Mouse (Mus musculus): Measurements from ENCODE around the gene Serpina1f. TPM values are rescaled to one million over a fixed set of nuclear protein-coding genes. Genes with fewer than 3 reads are reported as not detected.
"Not testable (repeated sequence)": the region's sequence is repeated elsewhere in the genome, so short reads cannot be mapped to it uniquely, and the experiment has no call there.

Serpina1f gene
- polyA plus RNA-seq, 1 experiment from 2014 or later = not detected

DNA sequence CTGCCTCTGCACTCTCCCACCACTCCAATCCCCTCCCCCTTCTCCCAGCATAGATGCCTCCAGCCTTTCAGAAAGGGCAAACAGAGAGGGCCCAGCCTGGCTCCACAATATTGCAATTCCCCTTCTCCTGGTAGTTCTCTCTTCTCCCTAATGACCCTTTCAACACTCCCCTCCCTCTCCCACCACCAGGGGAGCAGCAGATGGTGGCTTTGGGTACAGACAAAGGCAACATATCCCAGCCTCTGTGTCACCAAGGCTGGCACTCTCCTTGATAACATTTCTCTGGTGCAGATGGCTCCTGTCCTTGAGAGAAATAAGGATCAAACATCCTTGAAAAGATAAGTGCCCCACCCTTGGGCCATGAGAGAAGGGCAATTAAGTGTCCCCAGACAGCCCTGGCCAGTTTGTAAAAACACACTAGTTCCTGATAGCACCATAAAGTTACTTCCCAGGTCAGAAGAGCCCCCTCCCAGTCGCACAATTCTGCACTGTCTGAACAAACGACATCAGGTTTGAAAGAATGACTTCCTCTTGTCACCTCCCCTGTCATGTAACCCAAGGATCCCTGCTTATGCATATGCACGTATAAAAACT, 7.0 kb downstream of the Serpina1f start:
- Histone ChIP-seq H3K9me3 (ENCODE audit: control insufficient read depth, low read length) (no peaks in the 10 kb centered on the region), H3K36me3 (ENCODE audit: control insufficient read depth, insufficient read depth, low read length) (no peaks in the 10 kb centered on the region), H3K9ac (ENCODE audit: low read depth, low read length) (no peak overlapping the region), H3K4me1 (ENCODE audit: control insufficient read depth, insufficient read depth, low read length) (no peaks in the 10 kb centered on the region), H3K4me3 (ENCODE audit: low read length) (no peak overlapping the region), H3K27ac (ENCODE audit: low read depth, low read length) (no peak overlapping the region), H3K27me3 (ENCODE audit: control insufficient read depth, insufficient read depth, low read length) (no peaks in the 10 kb centered on the region), H3K4me2 (replicated peaks; ENCODE audit: low read depth, low read length) (no peak overlapping the region)
- WGBS = 2% methylated on average over 3 of the region's 3 CpGs
- ATAC-seq (ENCODE audit: low FRiP score, low TSS enrichment) = no peak

DNA sequence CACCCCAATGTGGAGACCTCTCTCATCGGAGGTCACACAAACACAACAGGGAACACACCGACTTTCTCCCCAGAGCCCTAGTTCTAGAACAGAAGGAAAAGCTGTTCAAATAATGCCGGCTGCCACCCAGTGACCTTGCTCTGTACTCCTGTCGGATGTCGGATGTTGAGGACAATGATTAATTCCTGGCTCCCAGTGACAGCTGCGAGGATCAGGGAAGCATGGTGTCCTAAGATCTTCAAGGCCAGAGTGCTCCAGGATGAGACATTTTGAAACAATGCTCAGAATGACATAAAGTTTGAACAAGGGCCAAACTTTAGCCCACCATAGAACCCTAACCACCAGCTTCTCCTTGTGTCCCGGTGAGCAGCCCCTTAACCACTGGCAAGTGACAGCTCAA, 8.3 kb downstream of the Serpina1f start:
- WGBS = 38% methylated on average over 7 of the region's 7 CpGs

DNA sequence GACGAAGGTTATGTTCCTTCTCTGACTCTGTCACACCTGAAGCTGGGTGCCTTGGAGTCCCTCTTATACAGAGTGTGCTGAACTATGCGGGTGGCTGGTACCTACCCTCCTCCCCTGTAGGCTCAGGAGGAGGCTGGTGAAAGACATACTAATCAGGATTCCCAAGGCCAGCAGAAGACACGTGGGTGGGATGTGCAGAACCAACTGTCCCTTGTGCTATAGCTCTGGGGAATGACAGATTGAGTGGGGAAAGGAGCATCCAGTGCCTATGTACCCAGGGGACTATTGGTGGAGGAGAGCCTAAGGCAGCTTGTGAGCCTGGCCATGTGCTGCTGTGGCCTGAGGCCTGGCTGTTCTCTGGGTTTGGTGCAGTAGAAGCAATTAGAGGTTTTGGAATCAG, 9.3 kb downstream of the Serpina1f start:
- no peaks in the 10 kb centered on the region for H3K4me1 ChIP-seq (ENCODE audit: control insufficient read depth, insufficient read depth, low read length)
- H3K9ac ChIP-seq (ENCODE audit: low read depth, low read length) = no peak overlapping the region
- H3K27ac ChIP-seq (ENCODE audit: low read depth, low read length) = no peak overlapping the region
- no peak for ATAC-seq (ENCODE audit: low FRiP score, low TSS enrichment)
- no peaks in the 10 kb centered on the region for H3K36me3 ChIP-seq (ENCODE audit: control insufficient read depth, insufficient read depth, low read length)
- H3K27me3 ChIP-seq (ENCODE audit: control insufficient read depth, insufficient read depth, low read length) = no peaks in the 10 kb centered on the region
- 81% methylated on average over 3 of the region's 3 CpGs for WGBS
- no peak overlapping the region for H3K4me2 ChIP-seq (replicated peaks; ENCODE audit: low read depth, low read length)
- H3K4me3 ChIP-seq (ENCODE audit: low read length) = no peak overlapping the region
- H3K9me3 ChIP-seq (ENCODE audit: control insufficient read depth, low read length) = no peaks in the 10 kb centered on the region

More for the DNA sequence above, 8.3 kb downstream of the Serpina1f start:
- Histone ChIP-seq H3K27ac (ENCODE audit: low read depth, low read length) (no peak overlapping the region), H3K9me3 (ENCODE audit: control insufficient read depth, low read length) (no peaks in the 10 kb centered on the region), H3K27me3 (ENCODE audit: control insufficient read depth, insufficient read depth, low read length) (no peaks in the 10 kb centered on the region), H3K36me3 (ENCODE audit: control insufficient read depth, insufficient read depth, low read length) (no peaks in the 10 kb centered on the region), H3K4me3 (ENCODE audit: low read length) (no peak overlapping the region), H3K4me2 (replicated peaks; ENCODE audit: low read depth, low read length) (no peak overlapping the region), H3K9ac (ENCODE audit: low read depth, low read length) (no peak overlapping the region), H3K4me1 (ENCODE audit: control insufficient read depth, insufficient read depth, low read length) (no peaks in the 10 kb centered on the region)
- no peak for ATAC-seq (ENCODE audit: low FRiP score, low TSS enrichment)

DNA sequence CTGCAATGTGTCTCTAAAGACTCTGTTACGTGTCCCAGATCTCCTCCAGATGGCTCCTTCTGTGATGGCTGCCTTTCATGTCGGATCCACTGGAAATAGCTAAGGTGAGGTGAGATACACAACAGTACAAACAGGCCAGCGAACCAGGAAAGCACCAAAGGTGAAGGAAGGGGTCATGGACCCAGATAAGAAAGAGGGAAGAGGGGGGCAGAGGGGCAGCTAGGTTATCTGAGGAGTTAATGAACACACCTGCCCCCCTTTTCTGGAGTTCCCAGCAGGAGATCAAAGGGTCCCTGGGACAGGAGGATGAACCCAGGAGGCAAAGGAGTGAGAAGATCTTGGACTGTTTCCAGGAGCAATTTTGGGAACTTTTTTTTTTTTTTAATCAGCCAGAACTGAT, 9.9 kb downstream of the Serpina1f start:
- H3K9ac ChIP-seq (ENCODE audit: low read depth, low read length) = no peak overlapping the region
- H3K4me3 ChIP-seq (ENCODE audit: low read length) = no peak overlapping the region
- H3K36me3 ChIP-seq (ENCODE audit: control insufficient read depth, insufficient read depth, low read length) = no peaks in the 10 kb centered on the region
- WGBS = 76% methylated on average over 3 of the region's 3 CpGs
- no peaks in the 10 kb centered on the region for H3K9me3 ChIP-seq (ENCODE audit: control insufficient read depth, low read length)
- no peaks in the 10 kb centered on the region for H3K27me3 ChIP-seq (ENCODE audit: control insufficient read depth, insufficient read depth, low read length)
- no peak overlapping the region for H3K4me2 ChIP-seq (replicated peaks; ENCODE audit: low read depth, low read length)
- H3K4me1 ChIP-seq (ENCODE audit: control insufficient read depth, insufficient read depth, low read length) = no peaks in the 10 kb centered on the region
- no peak for ATAC-seq (ENCODE audit: low FRiP score, low TSS enrichment)
- no peak overlapping the region for H3K27ac ChIP-seq (ENCODE audit: low read depth, low read length)

DNA sequence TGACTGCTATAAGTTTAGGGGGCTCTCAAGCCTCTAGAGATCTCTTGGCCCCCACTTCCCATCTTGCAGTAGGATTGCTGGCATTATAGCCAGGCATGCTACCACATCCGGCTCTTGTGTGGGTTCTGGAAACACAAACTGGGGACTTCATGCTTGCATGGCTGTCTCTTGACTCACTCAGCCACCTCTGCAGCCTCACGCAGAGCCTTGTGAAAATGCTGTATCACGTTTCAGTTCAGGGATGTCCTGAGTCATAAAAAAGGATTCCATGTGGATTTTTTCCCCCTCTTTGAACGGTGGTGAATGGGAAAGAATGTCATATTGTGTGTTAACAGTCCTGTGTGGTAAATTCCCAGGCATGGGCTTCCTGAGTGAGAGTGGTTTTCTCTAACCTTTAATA, 11.6 kb downstream of the Serpina1f start:
- WGBS = 12% methylated on average over 4 of the region's 4 CpGs
- no peaks in the 10 kb centered on the region for H3K9me3 ChIP-seq (ENCODE audit: control insufficient read depth, low read length)
- no peaks in the 10 kb centered on the region for H3K27me3 ChIP-seq (ENCODE audit: control insufficient read depth, insufficient read depth, low read length)
- no peak for ATAC-seq (ENCODE audit: low FRiP score, low TSS enrichment)
- no peak overlapping the region for H3K27ac ChIP-seq (ENCODE audit: low read depth, low read length)
- no peak overlapping the region for H3K4me3 ChIP-seq (ENCODE audit: low read length)
- no peaks in the 10 kb centered on the region for H3K4me1 ChIP-seq (ENCODE audit: control insufficient read depth, insufficient read depth, low read length)
- no peak overlapping the region for H3K9ac ChIP-seq (ENCODE audit: low read depth, low read length)
- H3K4me2 ChIP-seq (replicated peaks; ENCODE audit: low read depth, low read length) = no peak overlapping the region
- no peaks in the 10 kb centered on the region for H3K36me3 ChIP-seq (ENCODE audit: control insufficient read depth, insufficient read depth, low read length)

DNA sequence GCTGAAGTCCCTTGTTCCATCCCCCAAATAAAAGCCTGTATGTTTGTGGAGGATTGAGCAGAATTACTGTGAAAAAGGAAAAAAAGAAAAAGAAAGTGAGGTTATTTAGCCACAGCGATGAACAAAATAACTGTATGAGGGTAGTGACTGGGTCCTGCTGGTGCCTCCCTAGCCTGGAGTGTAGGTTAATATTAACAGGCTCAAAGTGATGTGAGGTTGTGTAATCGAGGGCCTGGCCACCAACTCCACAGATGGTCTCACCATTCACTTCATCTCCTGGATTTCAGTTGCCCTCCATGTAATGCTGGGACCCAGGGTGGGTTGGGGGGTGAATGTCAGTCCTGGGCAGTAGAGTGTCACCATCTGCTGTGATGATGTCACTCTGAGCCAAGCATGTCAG, 13.6 kb downstream of the Serpina1f start:
- H3K27me3 ChIP-seq (ENCODE audit: control insufficient read depth, insufficient read depth, low read length) = no peaks in the 10 kb centered on the region
- H3K36me3 ChIP-seq (ENCODE audit: control insufficient read depth, insufficient read depth, low read length) = no peaks in the 10 kb centered on the region
- no peaks in the 10 kb centered on the region for H3K4me1 ChIP-seq (ENCODE audit: control insufficient read depth, insufficient read depth, low read length)
- no peak overlapping the region for H3K4me3 ChIP-seq (ENCODE audit: low read length)
- 74% methylated on average over 2 of the region's 2 CpGs for WGBS
- H3K4me2 ChIP-seq (replicated peaks; ENCODE audit: low read depth, low read length) = no peak overlapping the region
- no peak for ATAC-seq (ENCODE audit: low FRiP score, low TSS enrichment)
- no peak overlapping the region for H3K27ac ChIP-seq (ENCODE audit: low read depth, low read length)
- no peaks in the 10 kb centered on the region for H3K9me3 ChIP-seq (ENCODE audit: control insufficient read depth, low read length)
- H3K9ac ChIP-seq (ENCODE audit: low read depth, low read length) = no peak overlapping the region

DNA sequence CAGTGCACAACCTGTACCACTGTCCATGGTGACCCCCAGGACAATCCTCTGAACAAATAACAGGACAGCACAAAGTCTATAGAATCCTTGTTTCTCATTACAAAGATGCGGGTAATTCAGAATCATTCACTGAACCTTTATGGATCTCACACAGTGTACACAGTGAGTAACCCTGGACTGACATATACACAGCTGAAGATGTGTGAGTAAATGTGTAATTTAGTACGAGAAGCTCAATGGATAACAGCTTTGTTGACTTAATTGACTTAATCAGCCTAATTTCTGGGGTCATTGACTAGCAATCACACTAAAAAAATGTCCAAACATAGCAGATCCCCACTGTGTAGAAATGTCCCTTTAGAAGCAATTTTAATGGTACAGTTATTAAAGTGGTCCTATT, 14.2 kb downstream of the Serpina1f start:
- Histone ChIP-seq H3K9ac (ENCODE audit: low read depth, low read length) (no peak overlapping the region), H3K4me3 (ENCODE audit: low read length) (no peak overlapping the region), H3K27ac (ENCODE audit: low read depth, low read length) (no peak overlapping the region), H3K27me3 (ENCODE audit: control insufficient read depth, insufficient read depth, low read length) (no peaks in the 10 kb centered on the region), H3K9me3 (ENCODE audit: control insufficient read depth, low read length) (no peaks in the 10 kb centered on the region), H3K4me2 (replicated peaks; ENCODE audit: low read depth, low read length) (no peak overlapping the region), H3K4me1 (ENCODE audit: control insufficient read depth, insufficient read depth, low read length) (no peaks in the 10 kb centered on the region), H3K36me3 (ENCODE audit: control insufficient read depth, insufficient read depth, low read length) (no peaks in the 10 kb centered on the region)
- no peak for ATAC-seq (ENCODE audit: low FRiP score, low TSS enrichment)
- WGBS = 87% methylated on average over 2 of the region's 2 CpGs

DNA sequence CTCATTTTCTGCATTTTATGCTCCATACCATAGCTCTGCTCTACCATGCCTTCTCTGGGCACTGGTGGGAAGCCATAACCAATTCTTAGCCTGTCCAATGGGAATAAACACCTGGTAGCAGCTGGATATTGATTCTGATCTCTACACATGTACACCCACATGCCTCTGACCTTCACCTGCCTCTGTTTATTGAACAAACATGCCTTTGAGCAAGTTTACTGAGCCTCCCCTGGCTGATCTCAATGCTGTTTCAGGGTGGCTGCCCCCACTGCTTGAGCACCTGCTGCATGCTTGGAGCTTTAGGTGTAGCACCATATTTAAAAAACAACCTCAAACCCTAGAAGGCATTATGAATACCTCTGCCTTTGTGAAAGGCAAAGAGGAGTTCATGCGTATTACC, 15.5 kb downstream of the Serpina1f start:
- H3K27me3 ChIP-seq (ENCODE audit: control insufficient read depth, insufficient read depth, low read length); ATAC-seq (ENCODE audit: low FRiP score, low TSS enrichment); H3K4me2 ChIP-seq (replicated peaks; ENCODE audit: low read depth, low read length); H3K9ac ChIP-seq (ENCODE audit: low read depth, low read length); H3K36me3 ChIP-seq (ENCODE audit: control insufficient read depth, insufficient read depth, low read length); H3K4me1 ChIP-seq (ENCODE audit: control insufficient read depth, insufficient read depth, low read length); H3K9me3 ChIP-seq (ENCODE audit: control insufficient read depth, low read length); H3K4me3 ChIP-seq (ENCODE audit: low read length); H3K27ac ChIP-seq (ENCODE audit: low read depth, low read length): not testable (repeated sequence)
- 97% methylated on average over 1 of the region's 1 CpGs for WGBS

DNA sequence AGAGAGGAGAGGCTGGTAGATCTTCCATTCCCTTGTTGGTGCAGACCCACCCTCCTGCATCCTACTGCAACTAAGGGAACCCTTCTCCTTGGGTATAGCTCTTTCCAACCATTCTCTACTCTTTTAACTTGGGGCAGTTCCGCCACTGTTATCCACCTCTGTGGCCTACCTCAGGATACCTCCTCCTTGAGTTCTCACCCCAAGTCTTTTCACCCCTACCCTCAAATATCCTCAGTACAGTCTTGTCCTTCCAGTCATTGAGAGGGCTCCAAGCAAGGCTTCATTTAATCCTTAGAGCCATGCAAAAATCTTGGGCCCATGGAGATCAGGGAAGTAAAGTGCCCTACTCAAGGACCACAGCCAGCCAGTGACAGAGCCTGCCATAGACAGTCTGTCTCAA, 19.3 kb downstream of the Serpina1f start, which contains the start of gene Serpina16:
Gene Serpina16, minus strand, starts transcription at position 101 of the 400 bp plus-strand sequence.
- no peak for ATAC-seq (ENCODE audit: low FRiP score, low TSS enrichment)
- WGBS = 94% methylated on average over 1 of the region's 1 CpGs
- Histone ChIP-seq H3K27me3 (ENCODE audit: control insufficient read depth, insufficient read depth, low read length) (no peaks in the 10 kb centered on the region), H3K4me3 (ENCODE audit: low read length) (no peak within 1 kb of the TSS), H3K4me1 (ENCODE audit: control insufficient read depth, insufficient read depth, low read length) (no peaks in the 10 kb centered on the region), H3K27ac (ENCODE audit: low read depth, low read length) (no peak within 1 kb of the TSS), H3K9me3 (ENCODE audit: control insufficient read depth, low read length) (no peaks in the 10 kb centered on the region), H3K36me3 (ENCODE audit: control insufficient read depth, insufficient read depth, low read length) (no peaks in the 10 kb centered on the region), H3K9ac (ENCODE audit: low read depth, low read length) (no peak within 1 kb of the TSS), H3K4me2 (replicated peaks; ENCODE audit: low read depth, low read length) (no peak within 1 kb of the TSS)

Measured in kidney, embryonic 14.5 days (tissue).